Mouse (Mus musculus): ENCODE results near the gene Klf15.

DNA sequence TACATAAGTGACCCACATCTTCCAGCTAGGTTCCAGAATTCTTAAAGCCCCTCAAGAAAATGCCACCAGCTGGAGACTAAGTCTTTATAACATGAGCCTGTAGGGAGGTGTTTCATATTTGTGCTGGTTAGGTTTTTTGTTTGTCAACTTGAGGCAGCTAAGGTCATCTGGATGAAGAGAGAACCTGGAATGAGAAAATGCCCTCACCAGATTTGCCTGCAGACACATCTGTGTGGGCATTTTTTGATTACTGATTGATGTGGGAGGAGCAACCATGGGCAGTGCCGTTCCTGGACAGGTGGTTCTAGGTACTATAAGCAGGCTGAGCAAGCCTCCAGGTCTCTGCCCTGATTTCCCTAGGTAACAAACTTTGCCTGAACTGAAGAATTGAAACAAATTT, 25.2 kb downstream of the Klf15 start:
- TF ChIP-seq EP300 (IDR thresholded peaks at IDR 0.05; ENCODE audit: low read depth), result no peak
- TF ChIP-seq CTCF (IDR thresholded peaks at IDR 0.05; ENCODE audit: low read depth), result no peak

Measured in liver, postnatal 0 days (tissue).